Mouse (Mus musculus): ENCODE results near the gene 1700008O03Rik. TPM values are rescaled to one million over a fixed set of nuclear protein-coding genes. Genes with fewer than 3 reads are reported as not detected.
A peak's percentile ranks its signal among the peaks of the same experiment; 100 is the strongest.

Gene 1700008O03Rik
- total and polyA plus RNA-seq, 3 experiments, result 0.12 to 0.25 (median 0.21) TPM

- intact Hi-C loops (cut with DNase I), result no loop called here
- TF ChIP-seq EP300 (IDR thresholded peaks at IDR 0.05; ENCODE audit: insufficient read depth, low read depth, low read length), result no peak
- TF ChIP-seq POLR2A (IDR thresholded peaks at IDR 0.05; ENCODE audit: insufficient read depth, low read depth, low read length), result no peak
- H3K9ac ChIP-seq (ENCODE audit: low read depth, low read length), result no peak overlapping the region
- 89% methylated on average over 1 of the region's 1 CpGs for WGBS
- DNase-seq, result no peak
- no peak overlapping the region for H3K4me3 ChIP-seq
- H3K4me1 ChIP-seq (ENCODE audit: control insufficient read depth, insufficient read depth, low read length), result no peaks in the 10 kb centered on the region
- no peaks in the 10 kb centered on the region for H3K79me2 ChIP-seq (replicated peaks; ENCODE audit: control insufficient read depth, insufficient read depth, low read length)
- no peaks in the 10 kb centered on the region for H3K27me3 ChIP-seq (ENCODE audit: control insufficient read depth, insufficient read depth, low read length)
- no peaks in the 10 kb centered on the region for H3K36me3 ChIP-seq (ENCODE audit: control insufficient read depth, insufficient read depth, low read length)
- H3K27ac ChIP-seq, result no peak overlapping the region
These were observed 63.3 kb downstream of the 1700008O03Rik start for GRCm38 (mm10) chr7:44322290-44322689.

GRCm38 (mm10) chr7:44320886-44321285 is 64.7 kb downstream of the 1700008O03Rik start:
- TF ChIP-seq CTCF (IDR thresholded peaks at IDR 0.05), result no peak
- no peak for TF ChIP-seq POLR2A (IDR thresholded peaks at IDR 0.05; ENCODE audit: insufficient read depth, low read depth, low read length)
- no peak for TF ChIP-seq EP300 (IDR thresholded peaks at IDR 0.05; ENCODE audit: insufficient read depth, low read depth, low read length)
- Histone ChIP-seq H3K27me3 (ENCODE audit: control insufficient read depth, insufficient read depth, low read length) (no peaks in the 10 kb centered on the region), H3K4me1 (ENCODE audit: control insufficient read depth, insufficient read depth, low read length) (no peaks in the 10 kb centered on the region), H3K79me2 (replicated peaks; ENCODE audit: control insufficient read depth, insufficient read depth, low read length) (no peaks in the 10 kb centered on the region), H3K9ac (ENCODE audit: low read depth, low read length) (no peak overlapping the region), H3K36me3 (ENCODE audit: control insufficient read depth, insufficient read depth, low read length) (no peaks in the 10 kb centered on the region), H3K4me3 (no peak overlapping the region), H3K27ac (no peak overlapping the region)
- intact Hi-C loops (cut with DNase I), result no loop called here
- 36% methylated on average over 8 of the region's 8 CpGs for WGBS
- DNase-seq, result no peak

- intact Hi-C loops (cut with DNase I), result no loop called here
- Histone ChIP-seq H3K27ac (no peak overlapping the region), H3K4me3 (no peak overlapping the region), H3K4me1 (ENCODE audit: control insufficient read depth, insufficient read depth, low read length) (no peaks in the 10 kb centered on the region), H3K79me2 (replicated peaks; ENCODE audit: control insufficient read depth, insufficient read depth, low read length) (no peaks in the 10 kb centered on the region), H3K9ac (ENCODE audit: low read depth, low read length) (no peak overlapping the region), H3K27me3 (ENCODE audit: control insufficient read depth, insufficient read depth, low read length) (no peaks in the 10 kb centered on the region), H3K36me3 (ENCODE audit: control insufficient read depth, insufficient read depth, low read length) (no peaks in the 10 kb centered on the region)
- WGBS, result 33% methylated on average over 4 of the region's 4 CpGs
- TF ChIP-seq POLR2A (IDR thresholded peaks at IDR 0.05; ENCODE audit: insufficient read depth, low read depth, low read length), result no peak
- TF ChIP-seq CTCF (IDR thresholded peaks at IDR 0.05), result peak; percentile 64
- DNase-seq, result no peak
These were observed 67.7 kb downstream of the 1700008O03Rik start for GRCm38 (mm10) chr7:44317913-44318312.

GRCm38 (mm10) chr7:44312484-44312883 is 73.1 kb downstream of the 1700008O03Rik start:
- Histone ChIP-seq H3K4me3 (no peak overlapping the region), H3K4me1 (ENCODE audit: control insufficient read depth, insufficient read depth, low read length) (no peaks in the 10 kb centered on the region), H3K27me3 (ENCODE audit: control insufficient read depth, insufficient read depth, low read length) (peaks cover 9% of the 10 kb centered on the region), H3K79me2 (replicated peaks; ENCODE audit: control insufficient read depth, insufficient read depth, low read length) (no peaks in the 10 kb centered on the region), H3K27ac (no peak overlapping the region), H3K9ac (ENCODE audit: low read depth, low read length) (no peak overlapping the region), H3K36me3 (ENCODE audit: control insufficient read depth, insufficient read depth, low read length) (no peaks in the 10 kb centered on the region)
- 45% methylated on average over 16 of the region's 16 CpGs for WGBS
- no peak for DNase-seq
- intact Hi-C loops (cut with DNase I), result no loop called here
- no peak for TF ChIP-seq EP300 (IDR thresholded peaks at IDR 0.05; ENCODE audit: insufficient read depth, low read depth, low read length)
- TF ChIP-seq CTCF (IDR thresholded peaks at IDR 0.05), result no peak
- no peak for TF ChIP-seq POLR2A (IDR thresholded peaks at IDR 0.05; ENCODE audit: insufficient read depth, low read depth, low read length)

- H3K4me3 ChIP-seq, result no peak overlapping the region
- H3K27ac ChIP-seq, result no peak overlapping the region
- no peaks in the 10 kb centered on the region for H3K36me3 ChIP-seq (ENCODE audit: control insufficient read depth, insufficient read depth, low read length)
- no peaks in the 10 kb centered on the region for H3K79me2 ChIP-seq (replicated peaks; ENCODE audit: control insufficient read depth, insufficient read depth, low read length)
- intact Hi-C loops (cut with DNase I), result no loop called here
- peaks cover 9% of the 10 kb centered on the region for H3K27me3 ChIP-seq (ENCODE audit: control insufficient read depth, insufficient read depth, low read length)
- 21% methylated on average over 6 of the region's 6 CpGs for WGBS
- H3K4me1 ChIP-seq (ENCODE audit: control insufficient read depth, insufficient read depth, low read length), result no peaks in the 10 kb centered on the region
- DNase-seq, result peak in 1 of 2 experiments; percentile 25
- H3K9ac ChIP-seq (ENCODE audit: low read depth, low read length), result no peak overlapping the region
- TF ChIP-seq POLR2A (IDR thresholded peaks at IDR 0.05; ENCODE audit: insufficient read depth, low read depth, low read length) (no peak), CTCF (IDR thresholded peaks at IDR 0.05) (0 out of 2 replicates have a peak, but pooled peaks have one; percentile 5)
These were observed 73.8 kb downstream of the 1700008O03Rik start for GRCm38 (mm10) chr7:44311713-44312304.

- intact Hi-C loops (cut with DNase I), result no loop called here
- no peaks in the 10 kb centered on the region for H3K4me1 ChIP-seq (ENCODE audit: control insufficient read depth, insufficient read depth, low read length)
- peak overlapping the region; percentile 45 for H3K9ac ChIP-seq (ENCODE audit: low read depth, low read length)
- peak; percentile 47 to 56 for DNase-seq
- H3K4me3 ChIP-seq, result peak overlapping the region; percentile 41
- TF ChIP-seq EP300 (IDR thresholded peaks at IDR 0.05; ENCODE audit: insufficient read depth, low read depth, low read length) (no peak), CTCF (IDR thresholded peaks at IDR 0.05) (no peak), POLR2A (IDR thresholded peaks at IDR 0.05; ENCODE audit: insufficient read depth, low read depth, low read length) (no peak)
- peaks cover 9% of the 10 kb centered on the region for H3K27me3 ChIP-seq (ENCODE audit: control insufficient read depth, insufficient read depth, low read length)
- no peaks in the 10 kb centered on the region for H3K79me2 ChIP-seq (replicated peaks; ENCODE audit: control insufficient read depth, insufficient read depth, low read length)
- no peak overlapping the region for H3K27ac ChIP-seq
- no peaks in the 10 kb centered on the region for H3K36me3 ChIP-seq (ENCODE audit: control insufficient read depth, insufficient read depth, low read length)
- 3% methylated on average over 35 of the region's 38 CpGs for WGBS
These were observed 74.5 kb downstream of the 1700008O03Rik start for GRCm38 (mm10) chr7:44310878-44311712.
